Mouse (Mus musculus) sigmoid colon, adult 10 weeks (tissue): ENCODE measurements around the gene Map7d1. TPM values are rescaled to one million over a fixed set of nuclear protein-coding genes. Genes with fewer than 3 reads are reported as not detected.

Experiments used
- polyA plus RNA-seq: library from polyadenylated mRNA; stranded (reverse); fragments of 350-450 nt; fragmentation: Illumina TruSeq; extraction: RNeasy Lipid Tissue Mini Kit (QIAGEN cat#74804); gene quantifications from one replicate; pipeline ENCODE4 v1.2.3, GENCODE M21; 2014; ENCODE audit warnings: low read depth, low replicate concordance

Gene Map7d1
- 2.3 TPM for polyA plus RNA-seq

GRCm38 (mm10) chr4:126256131-126256791, at the start of gene Map7d1:
Gene Map7d1, minus strand, starts transcription at chr4:126256343.

GRCm38 (mm10) chr4:126286492-126286891, 30.3 kb upstream of the Map7d1 start, which contains the start of gene Col8a2:
Gene Col8a2, plus strand, starts transcription at chr4:126286793.

GRCm38 (mm10) chr4:126262119-126262807, 6.1 kb upstream of the Map7d1 start, which contains the start of gene Trappc3:
Gene Trappc3, plus strand, starts transcription at chr4:126262325.

DNA sequence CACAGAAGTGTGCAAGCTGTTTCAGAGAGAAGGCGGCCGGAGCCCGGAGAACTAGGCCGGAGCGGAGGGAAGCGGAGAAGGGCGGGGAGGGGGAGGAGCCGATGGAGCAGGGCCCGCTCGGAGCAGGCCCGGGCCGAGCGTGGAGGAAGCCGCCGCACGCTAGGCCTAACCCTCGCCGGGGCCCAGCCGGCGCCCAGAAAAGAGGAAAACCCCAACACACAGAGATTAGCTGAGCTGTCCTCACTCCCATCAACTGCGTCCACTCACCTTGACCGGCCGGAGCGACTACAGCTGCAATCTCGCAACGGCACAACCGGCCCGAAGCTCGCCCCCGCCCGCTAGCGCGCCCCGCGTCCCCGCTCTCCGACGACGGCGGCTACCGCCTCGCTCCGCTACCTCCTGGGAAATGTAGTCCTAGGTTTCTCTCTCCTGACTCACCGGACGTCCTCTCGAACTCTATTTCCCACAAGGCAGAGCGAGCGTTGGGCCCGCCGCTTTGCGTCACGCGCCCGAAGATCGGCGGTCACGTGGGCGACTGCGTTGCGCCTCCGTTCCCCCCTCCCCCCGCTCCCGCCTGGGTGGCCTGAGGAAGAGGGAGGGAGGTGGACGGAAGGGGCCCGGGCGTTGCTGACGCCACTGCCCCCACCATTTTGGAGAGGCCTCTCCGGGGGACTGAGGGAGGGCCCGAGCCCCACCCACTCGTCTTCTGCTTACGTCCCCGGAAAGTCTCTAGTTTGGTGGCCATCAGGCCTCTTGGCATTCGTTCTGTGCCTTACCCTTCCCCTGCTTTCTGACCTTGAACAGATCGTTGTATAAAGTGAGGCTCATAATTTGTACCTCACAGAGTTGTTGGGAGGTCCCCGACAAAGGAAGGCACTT, 53.6 kb downstream of the Map7d1 start, which contains the start of gene Thrap3:
Gene Thrap3 (minus strand): TSS at position 458 of the 879 bp plus-strand sequence.

Other genes with a start within 250 kb of the Map7d1 start
- gene Csf3r, start 231.8 kb downstream of the Map7d1 start, polyA plus RNA-seq: 0.32 TPM
- gene Mrps15, start 209.4 kb downstream of the Map7d1 start, polyA plus RNA-seq: 68.4 TPM
- 1.4 TPM for gene Oscp1, start 197.8 kb downstream of the Map7d1 start, polyA plus RNA-seq
- gene Lsm10, start 159.7 kb downstream of the Map7d1 start, polyA plus RNA-seq: 0.63 TPM
- gene Stk40, start 152.4 kb downstream of the Map7d1 start, polyA plus RNA-seq: 3.5 TPM
- not detected for gene Eva1b, start 108.6 kb downstream of the Map7d1 start, polyA plus RNA-seq
- 14.5 TPM for gene Sh3d21, start 92.9 kb downstream of the Map7d1 start, polyA plus RNA-seq
- gene Thrap3, start 53.6 kb downstream of the Map7d1 start, polyA plus RNA-seq: 300 TPM
- 27.4 TPM for gene Trappc3, start 6.0 kb upstream of the Map7d1 start, polyA plus RNA-seq
- 0.85 TPM for gene Col8a2, start 30.4 kb upstream of the Map7d1 start, polyA plus RNA-seq
- not detected for gene Adprhl2, start 65.4 kb upstream of the Map7d1 start, polyA plus RNA-seq
- not detected for gene Tekt2, start 69.3 kb upstream of the Map7d1 start, polyA plus RNA-seq
- gene Ago3, start 173.2 kb upstream of the Map7d1 start, polyA plus RNA-seq: 13.6 TPM
- gene Ago1, start 212.2 kb upstream of the Map7d1 start, polyA plus RNA-seq: 17.8 TPM